Mouse (Mus musculus) hindbrain, embryonic 11.5 days (tissue): ENCODE measurements around the gene Stmn1. TPM values are rescaled to one million over a fixed set of nuclear protein-coding genes. Genes with fewer than 3 reads are reported as not detected.

ENCODE experiments used
- ATAC-seq: fragments of 200-750 bp; cut with Nextera tagmentation; 2 replicates; pipeline ENCODE4 v1.8.0; 2017; ENCODE audit warnings: mild to moderate bottlenecking, moderate TSS enrichment, moderate library complexity; ENCODE audit not compliant: low FRiP score
- DNase-seq: peaks from one replicate; pipeline ENCODE4 v3.0.0-alpha.2; 2015; ENCODE audit warnings: low spot score
- H3K27ac ChIP-seq: fragments of 300-500 bp; sonication (generic); 2 replicates; pipeline ENCODE4 v1.5.1; 2014; ENCODE audit warnings: mild to moderate bottlenecking, low read depth, low read length
- H3K27me3 ChIP-seq: fragments of 300-500 bp; sonication (generic); 2 replicates; pipeline ENCODE4 v1.6.1; 2014; ENCODE audit warnings: mild to moderate bottlenecking, low read length, moderate library complexity, mixed read lengths; ENCODE audit not compliant: control insufficient read depth, insufficient read depth
- H3K36me3 ChIP-seq: fragments of 300-500 bp; sonication (generic); 2 replicates; pipeline ENCODE4 v1.6.1; 2014; ENCODE audit warnings: mild to moderate bottlenecking, low read length, moderate library complexity, mixed read lengths; ENCODE audit not compliant: control insufficient read depth, insufficient read depth
- H3K4me1 ChIP-seq: fragments of 300-500 bp; sonication (generic); replicated peaks from 2 replicates; pipeline ENCODE4 v1.6.1; 2014; ENCODE audit warnings: low read length, mixed read lengths; ENCODE audit not compliant: control insufficient read depth, insufficient read depth
- H3K4me2 ChIP-seq: fragments of 300-500 bp; sonication (generic); replicated peaks from 2 replicates; pipeline ENCODE4 v1.6.1; 2014; ENCODE audit warnings: mild to moderate bottlenecking, low read depth, low read length
- H3K4me3 ChIP-seq: fragments of 300-500 bp; sonication (generic); 2 replicates; pipeline ENCODE4 v1.5.1; 2014; ENCODE audit warnings: low read depth, low read length
- H3K9ac ChIP-seq: fragments of 300-500 bp; sonication (generic); 2 replicates; pipeline ENCODE4 v1.6.1; 2014; ENCODE audit warnings: low read depth, low read length
- H3K9me3 ChIP-seq: fragments of 300-500 bp; sonication (generic); 2 replicates; pipeline ENCODE4 v1.6.1; 2016; ENCODE audit warnings: low read length; ENCODE audit not compliant: control insufficient read depth
- WGBS: fragments of 180-500 bp; shearing (Covaris S2); extraction: QIAGEN DNeasy Blood & Tissue Kit; methylation state at CpG from one replicate; pipeline ENCODE4 v1.1.7; 2014; 5-methylcytosine and 5-hydroxymethylcytosine counted together
- polyA plus RNA-seq: library from polyadenylated mRNA; unstranded; fragments of >200 nt; fragmentation: Nextera tagmentation; extraction: Ambion mirVana; gene quantifications from 2 replicates; pipeline ENCODE4 v1.2.1, GENCODE M21; 2014

Stmn1 gene
- polyA plus RNA-seq, 1 experiment from 2014 or later: 4,492 TPM

DNA sequence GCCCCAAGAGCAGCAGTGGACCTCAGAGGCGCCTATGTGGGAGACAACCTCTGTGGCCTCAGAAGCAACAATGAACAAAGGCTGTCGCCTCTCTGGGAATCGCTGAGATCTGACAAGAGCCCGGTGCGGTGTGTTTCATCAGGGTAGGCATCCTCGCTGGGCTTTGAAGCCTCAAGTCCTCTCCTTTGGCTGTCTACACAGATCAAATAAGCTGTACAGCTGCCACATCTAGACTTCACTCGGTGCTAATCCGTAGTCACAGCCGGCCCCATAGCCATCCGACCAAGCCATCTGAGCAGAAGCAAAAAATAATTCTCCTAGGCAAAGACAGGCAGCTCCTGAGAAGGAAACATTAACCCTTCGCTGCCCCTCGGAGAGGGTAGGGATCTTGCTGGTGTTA is 2.3 kb upstream of the Stmn1 start:
- Histone ChIP-seq H3K27me3 (no peaks in the 10 kb centered on the region), H3K27ac (no peak overlapping the region), H3K36me3 (peaks cover under 1% of the 10 kb centered on the region; the same call in 1 of the 2 replicates), H3K4me3 (no peak overlapping the region), H3K9me3 (no peaks in the 10 kb centered on the region), H3K4me2 (no peak overlapping the region), H3K9ac (no peak overlapping the region), H3K4me1 (0 out of 2 replicates have a peak, but pooled peaks cover 3% of the 10 kb centered on the region)
- ATAC-seq: no peak
- 35% methylated on average over 12 of the region's 12 CpGs for WGBS
- peak; percentile 37 for DNase-seq

DNA sequence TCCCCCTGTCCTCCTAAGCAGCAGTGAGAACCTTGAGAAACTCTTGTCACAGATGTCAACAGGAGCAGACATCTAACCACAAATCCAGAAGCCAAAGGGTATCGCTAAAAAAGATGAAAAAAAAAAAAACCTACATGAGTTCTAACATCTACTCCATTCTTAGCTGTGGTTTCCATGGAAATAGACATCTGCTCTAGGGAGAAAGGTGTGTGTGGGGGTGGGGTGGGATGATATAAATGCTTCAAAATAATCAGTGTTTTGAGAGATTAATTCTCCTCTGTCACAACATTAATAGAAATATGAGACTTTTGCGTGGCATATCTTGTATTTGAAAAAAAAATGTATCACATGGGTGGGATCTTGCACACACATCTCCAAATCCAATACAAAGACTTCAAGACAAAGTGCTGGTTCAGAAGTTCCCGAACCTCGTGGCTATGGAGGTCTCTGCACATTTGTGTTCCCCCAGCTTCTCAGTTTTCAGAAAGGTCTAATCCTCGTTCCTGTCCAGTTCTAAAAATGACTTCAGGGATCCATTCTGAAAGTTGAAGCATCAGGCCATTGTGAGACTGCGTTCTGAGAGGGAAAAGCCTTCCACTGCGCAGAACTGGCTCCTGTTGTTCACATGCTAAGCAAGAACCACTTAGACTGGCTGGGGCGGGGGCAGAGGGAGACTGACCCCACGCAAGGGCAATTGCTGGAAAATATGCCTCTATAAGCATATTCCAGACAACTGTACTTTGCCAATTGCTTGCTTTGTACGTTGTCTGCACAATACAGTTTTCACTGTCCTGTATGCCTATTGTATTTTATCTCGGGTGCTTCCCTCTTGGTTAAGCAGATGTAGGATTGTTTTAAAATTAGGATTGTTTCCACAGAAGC is 1.5 kb upstream of the Stmn1 start:
- H3K27me3 ChIP-seq: no peaks in the 10 kb centered on the region
- peak; percentile 38 for DNase-seq
- peak overlapping the region; percentile 96; the same call in 1 of the 2 replicates for H3K4me3 ChIP-seq

DNA sequence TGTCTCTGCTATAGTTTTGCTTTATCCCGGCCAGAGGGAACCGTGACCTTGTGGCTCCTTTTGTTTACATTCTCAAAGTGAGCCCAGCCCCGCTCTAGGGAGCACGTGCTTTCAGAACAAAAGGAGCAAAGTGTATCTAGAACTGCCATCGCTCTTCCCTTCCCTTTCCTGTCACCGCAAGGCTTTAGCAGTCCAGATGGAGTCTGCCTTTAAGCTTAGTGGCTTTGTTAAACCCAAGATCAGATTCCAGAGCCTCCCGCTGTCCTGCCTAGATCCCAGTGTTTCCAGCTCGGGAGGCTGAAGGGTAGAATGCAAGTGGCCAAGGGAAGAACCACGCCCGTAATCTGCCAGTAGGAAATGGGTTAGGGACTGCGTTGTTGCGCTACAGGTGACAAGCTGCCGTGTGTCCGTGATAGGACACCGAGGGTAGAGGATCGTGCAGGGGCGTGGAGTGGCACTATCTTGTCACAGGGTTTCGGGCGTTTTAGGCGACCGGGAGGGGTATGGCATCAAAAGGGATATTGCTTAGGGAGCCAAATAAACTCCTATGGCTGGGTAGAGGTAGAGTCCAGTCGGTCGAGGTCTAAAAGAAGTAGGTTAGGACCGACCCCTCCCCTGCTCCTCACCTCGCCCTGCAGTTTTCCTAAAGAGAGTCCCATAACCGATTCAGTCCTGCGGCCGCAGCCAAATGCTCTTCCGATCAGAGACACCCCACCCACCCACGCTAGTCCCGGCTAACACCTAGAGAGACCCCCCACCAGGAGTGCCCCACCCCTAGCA is 495 bp upstream of the Stmn1 start:
- H3K4me3 ChIP-seq: peak overlapping the region; percentile 96
- H3K36me3 ChIP-seq: peaks cover 8% of the 10 kb centered on the region; the same call in 1 of the 2 replicates
- ATAC-seq (peak; percentile 46), DNase-seq (peak; percentile 72)
- peak overlapping the region; percentile 99 for H3K9ac ChIP-seq
- H3K27ac ChIP-seq: peak overlapping the region; percentile 98
- 1% methylated on average over 31 of the region's 31 CpGs for WGBS
- 0 out of 2 replicates have a peak, but pooled peaks cover 3% of the 10 kb centered on the region for H3K4me1 ChIP-seq
- no peaks in the 10 kb centered on the region for H3K9me3 ChIP-seq
- H3K4me2 ChIP-seq: peak overlapping the region; percentile 95
- no peaks in the 10 kb centered on the region for H3K27me3 ChIP-seq

More for the DNA sequence above, 1.5 kb upstream of the Stmn1 start:
- Histone ChIP-seq H3K9me3 (no peaks in the 10 kb centered on the region), H3K27ac (peak overlapping the region; percentile 98), H3K9ac (peak overlapping the region; percentile 99; the same call in 1 of the 2 replicates), H3K4me2 (peak overlapping the region; percentile 95), H3K36me3 (peaks cover 5% of the 10 kb centered on the region; the same call in 1 of the 2 replicates), H3K4me1 (0 out of 2 replicates have a peak, but pooled peaks cover 3% of the 10 kb centered on the region)
- no peak for ATAC-seq
- 55% methylated on average over 11 of the region's 11 CpGs for WGBS

DNA sequence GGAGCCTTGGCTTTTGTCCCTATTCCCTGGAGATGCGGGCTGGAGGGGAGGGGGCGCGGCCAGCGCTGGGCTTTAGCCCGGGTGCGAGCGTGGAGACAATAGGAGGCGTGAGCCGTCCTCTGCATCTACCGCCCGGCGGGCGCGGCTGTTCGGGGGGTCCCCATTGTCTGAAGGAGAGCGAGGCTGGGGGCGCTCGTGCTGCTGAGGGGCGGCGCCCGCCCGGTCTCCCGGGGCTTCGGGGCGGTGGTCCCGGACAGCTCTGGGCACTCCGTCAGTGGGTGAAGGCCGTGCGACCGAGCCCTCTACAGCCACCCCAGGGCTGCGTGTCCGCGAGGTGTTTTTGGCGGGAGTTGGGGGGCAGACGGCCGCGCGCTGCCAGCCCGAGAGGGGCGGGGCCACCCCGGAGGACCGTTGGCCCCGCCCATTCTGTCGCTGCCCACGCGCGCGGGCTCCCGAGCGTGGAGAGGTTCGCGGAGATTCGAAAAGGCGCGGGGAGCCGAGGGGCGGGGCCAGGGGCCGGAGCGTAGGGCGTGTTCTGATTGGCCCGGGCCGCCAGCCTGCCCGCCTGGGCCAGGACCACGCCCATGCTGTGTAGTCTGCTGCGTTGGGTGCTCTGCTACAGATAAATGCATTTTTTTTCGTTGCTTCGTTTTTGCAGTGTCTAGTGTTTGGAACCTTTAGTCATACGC is 602 bp downstream of the Stmn1 start:
- peak overlapping the region; percentile 96 for H3K4me3 ChIP-seq
- H3K27ac ChIP-seq: peak overlapping the region; percentile 98
- peak overlapping the region; percentile 99 for H3K9ac ChIP-seq
- DNase-seq: peak; percentile 97
- no peaks in the 10 kb centered on the region for H3K9me3 ChIP-seq
- H3K4me1 ChIP-seq: 0 out of 2 replicates have a peak, but pooled peaks cover 3% of the 10 kb centered on the region
- H3K36me3 ChIP-seq: peaks cover 11% of the 10 kb centered on the region
- H3K4me2 ChIP-seq: peak overlapping the region; percentile 95
- ATAC-seq: peak; percentile 86
- no peaks in the 10 kb centered on the region for H3K27me3 ChIP-seq
- under 1% methylated on average over 44 of the region's 68 CpGs for WGBS

DNA sequence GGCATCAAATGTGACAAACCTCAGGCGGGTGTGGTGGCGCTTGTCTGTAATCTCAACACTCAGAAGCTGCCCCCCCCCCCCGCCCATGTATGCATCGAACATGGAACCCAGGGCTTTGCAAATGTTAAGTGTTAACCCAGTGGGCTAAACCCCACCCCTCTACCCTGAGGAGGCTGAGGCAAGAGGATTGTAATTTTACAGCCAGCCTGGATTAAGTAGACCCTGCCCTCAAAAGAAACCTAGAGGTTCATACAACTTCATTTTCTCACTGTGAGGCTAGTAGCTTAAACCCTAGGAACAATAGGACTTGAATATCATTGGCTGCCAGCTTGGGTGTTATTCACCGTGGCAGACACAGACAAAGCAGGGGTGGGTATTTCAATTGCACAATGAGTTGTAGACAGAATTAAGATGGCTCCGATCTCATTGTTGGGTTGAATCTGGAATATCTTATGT is 1.2 kb downstream of the Stmn1 start:
- peaks cover 14% of the 10 kb centered on the region for H3K36me3 ChIP-seq
- H3K9me3 ChIP-seq: no peaks in the 10 kb centered on the region
- 0 out of 2 replicates have a peak, but pooled peaks cover 3% of the 10 kb centered on the region for H3K4me1 ChIP-seq
- H3K27me3 ChIP-seq: no peaks in the 10 kb centered on the region
- 11% methylated on average over 6 of the region's 6 CpGs for WGBS
- peak overlapping the region; percentile 95 for H3K4me2 ChIP-seq
- DNase-seq (peak; percentile 60), ATAC-seq (peak; percentile 36)
- H3K27ac ChIP-seq: peak overlapping the region; percentile 98
- peak overlapping the region; percentile 99 for H3K9ac ChIP-seq
- peak overlapping the region; percentile 96 for H3K4me3 ChIP-seq

DNA sequence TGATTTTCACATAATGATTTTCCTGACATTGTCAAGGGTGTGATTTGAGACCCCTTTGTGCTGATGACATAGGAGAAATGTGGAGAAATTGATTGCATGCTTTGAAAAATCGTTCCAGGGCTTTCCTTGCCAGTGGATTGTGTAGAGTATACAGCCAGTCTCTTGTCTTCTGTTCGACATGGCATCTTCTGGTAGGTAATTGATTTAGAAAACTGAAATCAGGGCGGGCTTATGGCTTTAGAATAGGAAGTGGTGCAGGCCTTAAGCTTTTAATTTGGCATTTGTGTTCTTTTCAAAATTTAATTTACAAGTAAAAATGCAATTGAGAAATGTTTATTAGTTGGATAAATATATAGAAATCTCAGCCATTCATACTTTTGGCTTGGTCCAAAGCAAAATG is 1.9 kb downstream of the Stmn1 start:
- H3K36me3 ChIP-seq: peaks cover 17% of the 10 kb centered on the region
- H3K4me2 ChIP-seq: peak overlapping the region; percentile 95
- H3K27me3 ChIP-seq: no peaks in the 10 kb centered on the region
- no peaks in the 10 kb centered on the region for H3K9me3 ChIP-seq
- WGBS: 59% methylated on average over 3 of the region's 3 CpGs
- peak overlapping the region; percentile 99 for H3K9ac ChIP-seq
- peak overlapping the region; percentile 96 for H3K4me3 ChIP-seq
- DNase-seq: no peak
- no peak for ATAC-seq
- peak overlapping the region; percentile 98 for H3K27ac ChIP-seq
- 0 out of 2 replicates have a peak, but pooled peaks cover 3% of the 10 kb centered on the region for H3K4me1 ChIP-seq

DNA sequence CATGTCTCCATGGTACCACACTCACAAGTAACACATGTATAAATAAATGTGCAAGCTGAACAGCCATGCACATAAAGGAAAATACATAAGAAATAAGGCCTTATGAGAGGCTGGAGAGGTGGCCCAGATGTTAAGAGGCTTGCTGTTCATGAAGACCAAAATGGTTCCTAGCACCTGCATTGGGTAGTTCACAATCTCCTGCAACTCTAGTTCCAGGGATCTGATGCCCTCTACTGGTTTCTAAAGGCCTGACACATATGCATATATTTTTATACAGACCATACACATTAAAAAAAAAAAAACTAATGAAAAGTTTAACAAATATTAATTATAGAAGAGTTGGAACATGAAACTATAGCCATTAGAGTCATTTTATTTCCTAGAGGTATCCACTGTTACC is 3.3 kb downstream of the Stmn1 start:
- no peak overlapping the region for H3K4me3 ChIP-seq
- H3K4me2 ChIP-seq: peak overlapping the region; percentile 95
- DNase-seq (no peak), ATAC-seq (no peak)
- peaks cover 20% of the 10 kb centered on the region for H3K36me3 ChIP-seq
- H3K27me3 ChIP-seq: no peaks in the 10 kb centered on the region
- no peaks in the 10 kb centered on the region for H3K9me3 ChIP-seq
- H3K4me1 ChIP-seq: 0 out of 2 replicates have a peak, but pooled peaks cover 3% of the 10 kb centered on the region
- no peak overlapping the region for H3K9ac ChIP-seq
- H3K27ac ChIP-seq: no peak overlapping the region

DNA sequence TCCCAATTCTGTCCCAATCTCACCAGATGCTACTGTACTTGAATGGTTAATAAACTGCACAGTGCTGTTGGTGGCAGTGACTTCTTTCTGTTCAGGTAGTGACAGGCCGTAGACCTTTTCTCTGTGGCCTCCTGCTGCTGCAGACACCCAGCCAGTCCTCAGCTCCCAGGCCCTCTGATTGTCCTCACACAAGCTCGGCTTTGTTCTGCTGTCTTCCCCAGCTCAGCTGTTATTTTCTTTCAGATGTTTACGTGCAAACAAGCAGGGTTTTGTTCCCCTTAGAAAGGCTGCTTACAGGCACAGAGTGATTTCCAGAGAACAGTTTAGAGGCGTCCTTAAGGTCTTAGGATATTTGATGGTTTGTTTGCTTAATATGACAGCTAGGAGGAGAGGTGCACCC is 5.6 kb downstream of the Stmn1 start:
- no peaks in the 10 kb centered on the region for H3K4me1 ChIP-seq
- no peak overlapping the region for H3K4me2 ChIP-seq
- ATAC-seq (no peak), DNase-seq (no peak)
- H3K27ac ChIP-seq: peak overlapping the region; percentile 42; the same call in 1 of the 2 replicates
- 67% methylated on average over 4 of the region's 4 CpGs for WGBS
- no peaks in the 10 kb centered on the region for H3K9me3 ChIP-seq
- no peak overlapping the region for H3K9ac ChIP-seq
- no peak overlapping the region for H3K4me3 ChIP-seq
- H3K27me3 ChIP-seq: no peaks in the 10 kb centered on the region
- H3K36me3 ChIP-seq: peaks cover 20% of the 10 kb centered on the region
